Mouse (Mus musculus): ENCODE measurements around the gene Sys1.

DNA sequence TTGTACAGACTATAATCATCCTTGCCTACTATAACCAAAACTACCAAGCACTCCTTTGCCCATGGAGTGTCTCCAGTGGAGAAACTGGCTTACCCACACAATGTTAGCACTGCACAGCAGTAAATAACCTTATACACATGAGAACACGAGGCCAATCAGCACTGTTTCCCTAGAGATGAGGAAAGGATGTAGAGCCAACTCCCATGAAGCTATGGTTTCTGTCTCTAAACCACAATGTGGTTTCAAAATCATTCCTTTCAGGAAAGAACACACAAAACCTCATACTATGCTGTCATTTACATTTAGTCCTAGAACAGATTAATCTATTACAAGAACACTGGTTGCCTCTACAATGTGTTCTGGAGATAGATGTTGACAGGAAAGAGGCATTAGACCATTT lies 39.6 kb downstream of the Sys1 start:
- TF ChIP-seq POLR2A (IDR thresholded peaks at IDR 0.05; ENCODE audit: low read depth, low read length), result no peak
- no peak for TF ChIP-seq CTCF (IDR thresholded peaks at IDR 0.05; ENCODE audit: borderline replicate concordance, insufficient read depth, low read length)
